Mouse (Mus musculus): Measurements from ENCODE around the gene Timm50. TPM values are rescaled to one million over a fixed set of nuclear protein-coding genes. Genes with fewer than 3 reads are reported as not detected.

The Timm50 gene
- total RNA-seq, 2 experiments from 2014 or later, result 38.2 to 49.3 TPM

- no peak overlapping the region for H3K27ac ChIP-seq
- intact Hi-C loops (cut with DNase I), result no loop called here
- TF ChIP-seq CTCF (IDR thresholded peaks at IDR 0.05), result no peak
- H3K4me3 ChIP-seq, result no peak overlapping the region
- no peak for DNase-seq
Observed at GRCm38 (mm10) chr7:28318714-28319113, 6.8 kb upstream of the Timm50 start.

GRCm38 (mm10) chr7:28318036-28318435, 6.2 kb upstream of the Timm50 start:
- no peak for DNase-seq
- no peak for TF ChIP-seq CTCF (IDR thresholded peaks at IDR 0.05)
- intact Hi-C loops (cut with DNase I), result no loop called here
- Histone ChIP-seq H3K4me3 (no peak overlapping the region), H3K27ac (no peak overlapping the region)

- TF ChIP-seq CTCF (IDR thresholded peaks at IDR 0.05), result no peak
- no peak for DNase-seq
- intact Hi-C loops (cut with DNase I), result loop anchor here (5.0 kb wide), 1 partner anchor 34 kb away; the partner anchor contains the start of gene Eid2b
- H3K27ac ChIP-seq, result peak overlapping the region; percentile 89
- peak overlapping the region; percentile 75 for H3K4me3 ChIP-seq
Observed at GRCm38 (mm10) chr7:28311151-28311925, 534 bp downstream of the Timm50 start.

DNA sequence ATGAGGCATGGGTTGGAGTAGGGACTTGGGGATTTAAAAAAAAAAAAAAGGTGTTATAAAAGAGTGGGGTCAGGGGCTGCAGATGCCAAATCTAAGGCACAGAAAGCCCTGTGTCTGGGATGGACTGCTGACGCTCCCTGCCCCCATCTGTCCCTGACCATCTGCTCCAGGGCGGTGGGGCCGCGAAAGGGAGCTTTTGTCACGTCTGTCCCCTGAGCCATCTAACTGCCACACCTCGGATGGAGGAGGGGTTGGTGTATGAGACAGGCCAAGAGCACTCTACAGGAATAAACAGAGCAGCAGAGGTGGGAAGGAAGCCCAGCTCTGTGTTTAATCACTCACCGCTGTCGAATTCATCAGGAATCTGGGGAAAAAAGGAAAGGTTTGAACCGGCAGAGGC, 2.1 kb downstream of the Timm50 start:
- Histone ChIP-seq H3K4me3 (no peak overlapping the region), H3K27ac (no peak overlapping the region)
- intact Hi-C loops (cut with DNase I), result loop anchor here (5.0 kb wide), 1 partner anchor 32 kb away; the partner anchor contains the start of gene Eid2b
- DNase-seq, result no peak
- TF ChIP-seq CTCF (IDR thresholded peaks at IDR 0.05), result no peak

GRCm38 (mm10) chr7:28306216-28306615, 5.7 kb downstream of the Timm50 start:
- no peak for TF ChIP-seq CTCF (IDR thresholded peaks at IDR 0.05)
- no peak for DNase-seq
- intact Hi-C loops (cut with DNase I), result no loop called here
- Histone ChIP-seq H3K27ac (no peak overlapping the region), H3K4me3 (no peak overlapping the region)

DNA sequence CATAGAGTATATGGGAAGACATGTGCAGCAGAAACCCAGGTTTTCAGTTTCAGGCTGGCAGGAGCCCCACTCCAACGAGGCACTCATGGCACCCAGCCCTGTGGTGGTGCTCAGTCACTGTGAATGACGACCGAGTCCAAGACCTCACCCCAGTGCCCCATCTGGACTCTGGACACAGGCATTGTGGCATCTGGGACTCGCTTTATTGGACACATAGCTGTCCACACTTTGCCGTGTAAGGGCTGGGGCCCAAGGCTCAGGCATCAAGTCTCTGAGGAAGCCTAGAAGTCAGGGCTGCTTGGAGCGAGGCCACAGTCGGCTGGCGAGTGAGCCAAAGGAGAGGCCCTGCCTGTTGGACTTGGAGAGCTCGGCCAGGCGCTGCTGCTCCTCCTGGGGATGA, 6.2 kb downstream of the Timm50 start:
- DNase-seq, result no peak
- intact Hi-C loops (cut with DNase I), result no loop called here
- no peak for TF ChIP-seq CTCF (IDR thresholded peaks at IDR 0.05)
- no peak overlapping the region for H3K27ac ChIP-seq
- no peak overlapping the region for H3K4me3 ChIP-seq

- H3K4me3 ChIP-seq, result peak within 1 kb of the TSS; percentile 50
- peak; percentile 70 for TF ChIP-seq CTCF (IDR thresholded peaks at IDR 0.05)
- peak; percentile 72 for DNase-seq
- intact Hi-C loops (cut with DNase I), result loop anchor here (5.0 kb wide), 3 partner anchors 90 to 155 kb away; partner anchors contain the start of gene Fbl
- no peak within 1 kb of the TSS for H3K27ac ChIP-seq
Observed at GRCm38 (mm10) chr7:28301616-28302433, 10.0 kb downstream of the Timm50 start, which contains the start of gene Dll3. Gene Dll3 (minus strand): TSS chr7:28302238.

DNA sequence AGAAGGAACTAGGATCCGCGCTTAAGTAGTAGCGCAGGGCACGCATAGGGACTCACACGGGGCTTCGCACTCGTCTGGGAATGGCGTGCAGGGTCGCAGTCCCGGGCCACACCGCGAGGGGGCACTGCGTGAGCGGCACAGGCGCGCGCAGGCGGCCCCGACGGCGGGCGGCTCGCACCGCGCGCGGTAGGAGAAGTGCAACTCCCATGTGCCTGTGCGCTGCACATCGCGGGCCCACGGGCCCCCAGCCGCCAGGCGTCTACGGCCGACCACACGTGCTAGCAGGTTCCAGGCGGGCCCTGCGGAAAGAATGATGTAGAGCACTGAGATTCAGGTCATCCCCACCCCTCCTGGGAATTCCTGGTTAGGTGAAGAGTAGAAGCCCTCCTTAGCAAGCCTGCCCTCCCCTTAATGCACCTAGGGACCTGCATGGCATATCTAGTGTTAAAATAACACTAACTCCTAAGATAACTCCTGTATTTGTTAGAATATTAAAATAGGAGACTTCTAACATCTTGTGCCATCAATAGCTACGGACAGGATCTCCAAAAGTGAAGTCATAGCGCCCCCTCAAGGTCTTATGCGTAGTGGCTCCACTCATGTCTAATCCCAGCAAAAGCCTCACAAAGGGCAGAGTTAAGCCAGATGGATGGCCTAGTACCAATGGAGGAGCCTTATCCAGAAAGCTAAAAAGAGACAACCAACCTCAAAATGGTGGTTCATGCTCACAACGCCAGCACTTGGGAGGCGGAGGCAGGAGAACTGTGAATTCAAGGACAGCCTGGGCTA, 12.8 kb downstream of the Timm50 start:
- H3K4me3 ChIP-seq, result peak overlapping the region; percentile 21; the same call in 1 of the 2 replicates
- DNase-seq, result peak; percentile 45
- H3K27ac ChIP-seq, result no peak overlapping the region
- TF ChIP-seq CTCF (IDR thresholded peaks at IDR 0.05), result peak; percentile 63
- intact Hi-C loops (cut with DNase I), result no loop called here

- Histone ChIP-seq H3K27ac (no peak overlapping the region), H3K4me3 (peak overlapping the region; percentile 69)
- intact Hi-C loops (cut with DNase I), result no loop called here
- TF ChIP-seq CTCF (IDR thresholded peaks at IDR 0.05), result no peak
- peak; percentile 71 for DNase-seq
Observed at GRCm38 (mm10) chr7:28294481-28294880, 17.4 kb downstream of the Timm50 start.

- H3K27ac ChIP-seq, result no peak within 1 kb of the TSS
- no peak for TF ChIP-seq CTCF (IDR thresholded peaks at IDR 0.05)
- no peak for DNase-seq
- intact Hi-C loops (cut with DNase I), result no loop called here
- peak within 1 kb of the TSS; percentile 23; the same call in 1 of the 2 replicates for H3K4me3 ChIP-seq
Observed at GRCm38 (mm10) chr7:28290638-28291590, 21.0 kb downstream of the Timm50 start, which contains the start of gene Selenov. Gene Selenov (minus strand): TSS chr7:28291186.

DNA sequence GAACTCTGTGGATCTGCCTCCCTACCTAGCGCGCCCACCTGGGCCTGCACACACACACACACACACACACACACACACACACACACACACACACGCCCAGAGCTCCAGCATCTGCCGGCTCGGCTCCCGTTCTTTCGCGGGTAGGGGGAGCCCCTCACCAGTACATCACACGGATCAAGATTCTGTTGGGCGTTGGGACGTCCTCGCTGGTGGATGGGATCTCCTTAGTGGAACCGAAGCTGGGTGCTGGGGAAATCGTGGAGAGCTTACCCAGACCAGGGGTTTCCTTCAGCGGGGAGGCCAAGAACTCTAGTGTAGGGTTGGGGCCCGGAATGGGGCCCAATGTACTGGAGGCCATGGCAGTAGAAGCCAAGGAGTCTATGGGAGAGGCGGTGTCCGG, 21.7 kb downstream of the Timm50 start:
- Histone ChIP-seq H3K27ac (no peak overlapping the region), H3K4me3 (no peak overlapping the region)
- no peak for TF ChIP-seq CTCF (IDR thresholded peaks at IDR 0.05)
- intact Hi-C loops (cut with DNase I), result no loop called here
- no peak for DNase-seq
